Mouse (Mus musculus) stomach, embryonic 15.5 days (tissue): ENCODE results near the gene Nagpa. TPM values are rescaled to one million over a fixed set of nuclear protein-coding genes. Genes with fewer than 3 reads are reported as not detected.

Experiments used
- ATAC-seq: fragments of 200-750 bp; cut with Nextera tagmentation; 2 replicates; pipeline ENCODE4 v1.8.0; 2017; ENCODE audit warnings: low read depth, moderate number of reproducible peaks, moderate TSS enrichment; ENCODE audit not compliant: insufficient read depth, low FRiP score
- H3K27ac ChIP-seq: fragments of 300-500 bp; sonication (generic); 2 replicates; pipeline ENCODE4 v1.5.1; 2015; ENCODE audit warnings: mild to moderate bottlenecking, inconsistent platforms
- H3K27me3 ChIP-seq: fragments of 300-500 bp; sonication (generic); replicated peaks from 2 replicates; pipeline ENCODE4 v1.6.1; 2015; ENCODE audit warnings: inconsistent platforms
- H3K36me3 ChIP-seq: fragments of 300-500 bp; sonication (generic); 2 replicates; pipeline ENCODE4 v1.6.1; 2015; ENCODE audit warnings: inconsistent platforms
- H3K4me1 ChIP-seq: fragments of 300-500 bp; sonication (generic); 2 replicates; pipeline ENCODE4 v1.6.1; 2015; ENCODE audit warnings: inconsistent platforms
- H3K4me2 ChIP-seq: fragments of 300-500 bp; sonication (generic); 2 replicates; pipeline ENCODE4 v1.6.1; 2015; ENCODE audit warnings: mild to moderate bottlenecking, inconsistent platforms
- H3K4me3 ChIP-seq: fragments of 300-500 bp; sonication (generic); replicated peaks from 2 replicates; pipeline ENCODE4 v1.5.1; 2015; ENCODE audit warnings: inconsistent platforms
- H3K9ac ChIP-seq: fragments of 300-500 bp; sonication (generic); 2 replicates; pipeline ENCODE4 v1.6.1; 2015; ENCODE audit warnings: inconsistent platforms
- H3K9me3 ChIP-seq: fragments of 300-500 bp; sonication (generic); 2 replicates; pipeline ENCODE4 v1.6.1; 2016; ENCODE audit warnings: inconsistent platforms
- WGBS: fragments of 180-500 bp; shearing (Covaris S2); methylation state at CpG from one replicate; pipeline ENCODE4 v1.1.7; 2015; 5-methylcytosine and 5-hydroxymethylcytosine counted together
- microRNA-seq: library from miRNA; unstranded; fragments of <30 nt; microRNA quantifications from one replicate; pipeline ENCODE4, GENCODE M21; 2016
- polyA plus RNA-seq: library from polyadenylated mRNA; unstranded; fragments of >200 nt; fragmentation: Nextera tagmentation; extraction: Ambion mirVana; gene quantifications from 2 replicates; pipeline ENCODE4 v1.2.1, GENCODE M21; 2015

The Nagpa gene
- polyA plus RNA-seq, 1 experiment from 2014 or later, result 22.1 TPM

- no peaks in the 10 kb centered on the region for H3K36me3 ChIP-seq
- ATAC-seq, result no peak
- H3K27me3 ChIP-seq, result no peaks in the 10 kb centered on the region
- no peaks in the 10 kb centered on the region for H3K4me1 ChIP-seq
- H3K4me3 ChIP-seq, result no peak overlapping the region
- H3K27ac ChIP-seq, result no peak overlapping the region
- no peaks in the 10 kb centered on the region for H3K9me3 ChIP-seq
- H3K4me2 ChIP-seq, result no peak overlapping the region
- no peak overlapping the region for H3K9ac ChIP-seq
- 57% methylated on average over 6 of the region's 6 CpGs for WGBS
Measured at GRCm38 (mm10) chr16:5153299-5154026, 50.3 kb downstream of the Nagpa start.

DNA sequence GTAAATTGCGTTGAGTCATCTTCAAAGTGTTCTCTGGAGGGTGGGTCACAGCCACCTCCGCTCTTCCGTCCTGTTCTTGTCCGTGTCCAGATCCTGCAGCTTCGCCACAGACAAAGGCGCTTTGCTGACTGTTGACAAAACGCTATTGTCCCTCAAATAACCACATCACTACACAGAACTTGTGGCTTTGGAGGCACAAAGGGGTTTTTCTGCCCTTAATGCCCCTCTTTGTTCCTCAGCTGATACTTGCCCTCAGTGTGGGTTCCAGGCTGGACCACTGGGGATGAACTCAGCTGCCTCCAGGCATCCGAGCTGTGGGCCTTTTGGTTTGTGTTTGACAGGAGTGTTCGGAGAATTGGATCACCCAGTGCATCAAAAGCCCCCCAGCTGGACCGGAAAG lies 53.3 kb downstream of the Nagpa start:
- peaks cover 3% of the 10 kb centered on the region; the same call in 1 of the 2 replicates for H3K4me1 ChIP-seq

GRCm38 (mm10) chr16:5147037-5147385 lies 56.8 kb downstream of the Nagpa start, which contains the start of gene Sec14l5:
TSS of gene Sec14l5 (plus strand) at chr16:5147109.
- Histone ChIP-seq H3K4me1 (peaks cover 3% of the 10 kb centered on the region; the same call in 1 of the 2 replicates), H3K27me3 (no peaks in the 10 kb centered on the region), H3K4me3 (peak within 1 kb of the TSS; percentile 29), H3K9me3 (no peaks in the 10 kb centered on the region), H3K9ac (no peak within 1 kb of the TSS), H3K27ac (no peak within 1 kb of the TSS), H3K36me3 (no peaks in the 10 kb centered on the region), H3K4me2 (peak within 1 kb of the TSS; percentile 50)
- peak; percentile 44 for ATAC-seq
- WGBS, result 13% methylated on average over 13 of the region's 13 CpGs

More for the DNA sequence above, 53.3 kb downstream of the Nagpa start:
- Histone ChIP-seq H3K4me3 (no peak overlapping the region), H3K4me2 (no peak overlapping the region), H3K9me3 (no peaks in the 10 kb centered on the region), H3K36me3 (no peaks in the 10 kb centered on the region), H3K9ac (no peak overlapping the region), H3K27me3 (no peaks in the 10 kb centered on the region), H3K27ac (no peak overlapping the region)
- 77% methylated on average over 10 of the region's 10 CpGs for WGBS
- ATAC-seq, result no peak

DNA sequence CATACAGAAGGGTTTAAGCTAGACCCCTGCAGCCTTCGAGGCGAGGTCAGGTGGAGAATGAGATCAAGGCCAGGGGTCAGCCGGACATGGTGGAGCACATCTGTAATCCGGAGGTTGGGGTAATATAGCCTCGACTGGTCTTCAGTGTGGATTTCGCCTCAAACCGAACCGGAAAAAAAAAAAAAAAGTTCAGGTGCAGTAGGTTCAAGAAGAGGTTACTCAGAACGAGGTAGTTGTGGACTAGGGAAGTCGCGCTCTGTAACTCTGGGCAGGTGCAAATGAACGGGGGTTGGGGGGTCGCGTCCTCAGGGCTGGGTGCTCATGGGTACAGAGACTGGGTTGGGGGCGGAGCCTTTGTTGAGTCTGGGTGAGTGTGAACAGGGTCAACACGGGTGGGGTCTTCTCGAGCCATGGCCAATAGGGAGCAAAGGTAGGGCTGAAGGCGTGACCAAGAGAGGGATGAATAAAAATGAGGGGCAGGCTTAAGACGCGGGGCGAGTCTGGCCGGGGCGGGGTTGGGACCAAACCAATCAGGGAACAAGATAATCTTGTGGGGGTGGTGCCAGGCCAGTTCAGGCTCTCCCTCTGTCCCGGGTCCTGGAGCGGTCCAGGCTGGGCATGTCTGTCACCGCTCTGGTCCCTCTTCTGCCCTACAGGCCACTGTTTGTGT lies 57.3 kb downstream of the Nagpa start:
- ATAC-seq, result peak; percentile 93
- H3K27ac ChIP-seq, result no peak overlapping the region

GRCm38 (mm10) chr16:5145570-5145969 lies 58.2 kb downstream of the Nagpa start:
- under 1% methylated on average over 7 of the region's 7 CpGs for WGBS
- H3K9ac ChIP-seq, result no peak overlapping the region
- no peak for ATAC-seq
- peak overlapping the region; percentile 26; the same call in 1 of the 2 replicates for H3K4me2 ChIP-seq
- no peaks in the 10 kb centered on the region for H3K27me3 ChIP-seq
- no peaks in the 10 kb centered on the region for H3K9me3 ChIP-seq
- H3K27ac ChIP-seq, result no peak overlapping the region
- no peak overlapping the region for H3K4me3 ChIP-seq
- peaks cover 3% of the 10 kb centered on the region; the same call in 1 of the 2 replicates for H3K4me1 ChIP-seq
- H3K36me3 ChIP-seq, result no peaks in the 10 kb centered on the region

More for the DNA sequence above, 57.3 kb downstream of the Nagpa start:
- WGBS, result 2% methylated on average over 26 of the region's 26 CpGs
- H3K4me2 ChIP-seq, result peak overlapping the region; percentile 50
- peaks cover 3% of the 10 kb centered on the region; the same call in 1 of the 2 replicates for H3K4me1 ChIP-seq
- H3K27me3 ChIP-seq, result no peaks in the 10 kb centered on the region
- peak overlapping the region; percentile 29 for H3K4me3 ChIP-seq
- H3K36me3 ChIP-seq, result no peaks in the 10 kb centered on the region
- no peaks in the 10 kb centered on the region for H3K9me3 ChIP-seq
- no peak overlapping the region for H3K9ac ChIP-seq

Small RNAs within 50 kb of the gene (microRNA-seq; reads per million reads assigned to microRNA genes)
- not detected for gene Gm23689
- not detected for gene Gm26095
- not detected for gene Mir6364

Other genes starting within 250 kb of the Nagpa start
- gene Anks3, start 239.8 kb downstream of the Nagpa start, polyA plus RNA-seq, result 48.7 and 53.0 TPM in 2 replicates
- not detected in 2 replicates for gene Sept12, start 206.2 kb downstream of the Nagpa start, polyA plus RNA-seq
- gene Smim22, start 196.7 kb downstream of the Nagpa start, polyA plus RNA-seq, result 59.7 and 65.9 TPM in 2 replicates
- 54.9 and 57.0 TPM in 2 replicates for gene Rogdi, start 190.5 kb downstream of the Nagpa start, polyA plus RNA-seq
- 118 and 138 TPM in 2 replicates for gene Glyr1, start 154.1 kb downstream of the Nagpa start, polyA plus RNA-seq
- gene Ubn1, start 154.0 kb downstream of the Nagpa start, polyA plus RNA-seq, result 16.8 and 17.9 TPM in 2 replicates
- gene Ppl, start 71.6 kb downstream of the Nagpa start, polyA plus RNA-seq, result 15.5 and 28.2 TPM in 2 replicates
- gene Sec14l5, start 56.9 kb downstream of the Nagpa start, polyA plus RNA-seq, result 0.05 and 0.14 TPM in 2 replicates
- 3.9 and 5.3 TPM in 2 replicates for gene AU021092, start 18.3 kb upstream of the Nagpa start, polyA plus RNA-seq
- 32.3 and 34.5 TPM in 2 replicates for gene Alg1, start 29.6 kb upstream of the Nagpa start, polyA plus RNA-seq
- gene Eef2kmt, start 52.0 kb upstream of the Nagpa start, polyA plus RNA-seq, result 31.5 and 33.7 TPM in 2 replicates